In genomic region chr6:33126574-33126973, GRCm38 (mm10) we compare ENCODE assay signal across 8 mouse cellular contexts.
A peak's percentile ranks its signal among the peaks of the same experiment; 100 is the strongest.
DNase-seq lines count a peak whose midpoint lies in the region; ATAC-seq and TF ChIP-seq lines count a peak whose summit lies in the region.

No protein-coding gene starts in this region.

- 11% methylated on average over 8 of the region's 8 CpGs for WGBS in liver, embryonic 12.5 days (ENCODE audit: insufficient replicate concordance)
- 10% methylated on average over 8 of the region's 8 CpGs for WGBS in liver, embryonic 11.5 days

- TF ChIP-seq CTCF in gastrocnemius, adult 2 months (IDR thresholded peaks at IDR 0.05): peak; percentile 79

- no peaks in the 10 kb centered on the region for H3K9me3 ChIP-seq in liver, embryonic 12.5 days (replicated peaks)
- no peaks in the 10 kb centered on the region for H3K9me3 ChIP-seq in liver, embryonic 11.5 days (ENCODE audit: control insufficient read depth, low read length)

- no peaks in the 10 kb centered on the region for H3K27me3 ChIP-seq in liver, embryonic 12.5 days (replicated peaks)
- no peaks in the 10 kb centered on the region for H3K27me3 ChIP-seq in liver, embryonic 11.5 days (replicated peaks; ENCODE audit: control insufficient read depth, insufficient read depth, low read length)

- H3K4me2 ChIP-seq in liver, embryonic 12.5 days: no peak overlapping the region
- no peak overlapping the region for H3K4me2 ChIP-seq in liver, embryonic 11.5 days

- H3K4me1 ChIP-seq in liver, embryonic 12.5 days: no peaks in the 10 kb centered on the region
- H3K4me1 ChIP-seq in liver, embryonic 11.5 days (replicated peaks; ENCODE audit: control insufficient read depth, insufficient read depth, low read length): no peaks in the 10 kb centered on the region

- no peaks in the 10 kb centered on the region for H3K36me3 ChIP-seq in liver, embryonic 12.5 days
- H3K36me3 ChIP-seq in liver, embryonic 11.5 days (ENCODE audit: control insufficient read depth, insufficient read depth, low read length): no peaks in the 10 kb centered on the region

- intact Hi-C loops in gastrocnemius, adult 2 months (cut with DNase I): loop anchor here (5.0 to 10.0 kb wide), 2 partner anchors 152 to 799 kb away; no protein-coding TSS in a partner anchor

- H3K9ac ChIP-seq in liver, embryonic 12.5 days: no peak overlapping the region
- no peak overlapping the region for H3K9ac ChIP-seq in liver, embryonic 11.5 days (ENCODE audit: low read depth, low read length)

- peak; percentile 70 for DNase-seq in liver
- peak; percentile 60 for DNase-seq in cerebellum, adult 8-10 months
- DNase-seq in gastrocnemius, adult 2 months: peak; percentile 68
- peak; percentile 84 for DNase-seq in kidney, adult 9 months
- peak; percentile 70 for DNase-seq in liver, embryonic 11.5 days (ENCODE audit: low spot score)
- DNase-seq in ovary, postnatal 36 days (ENCODE audit: low spot score): peak; percentile 79
- DNase-seq in thymus, postnatal 36 days: peak; percentile 73 to 77

- no peak for ATAC-seq in liver, embryonic 12.5 days
- no peak for ATAC-seq in liver, embryonic 11.5 days (replicated peaks; ENCODE audit: low FRiP score)

- no peak overlapping the region for H3K27ac ChIP-seq in liver, embryonic 12.5 days
- no peak overlapping the region for H3K27ac ChIP-seq in gastrocnemius, adult 2 months
- H3K27ac ChIP-seq in liver, embryonic 11.5 days (ENCODE audit: low read depth, low read length): no peak overlapping the region

- H3K4me3 ChIP-seq in liver, embryonic 12.5 days: no peak overlapping the region
- no peak overlapping the region for H3K4me3 ChIP-seq in gastrocnemius, adult 2 months
- H3K4me3 ChIP-seq in liver, embryonic 11.5 days (ENCODE audit: low read depth, low read length): no peak overlapping the region
